Mouse (Mus musculus): ENCODE measurements around the gene Fam69a.

DNA sequence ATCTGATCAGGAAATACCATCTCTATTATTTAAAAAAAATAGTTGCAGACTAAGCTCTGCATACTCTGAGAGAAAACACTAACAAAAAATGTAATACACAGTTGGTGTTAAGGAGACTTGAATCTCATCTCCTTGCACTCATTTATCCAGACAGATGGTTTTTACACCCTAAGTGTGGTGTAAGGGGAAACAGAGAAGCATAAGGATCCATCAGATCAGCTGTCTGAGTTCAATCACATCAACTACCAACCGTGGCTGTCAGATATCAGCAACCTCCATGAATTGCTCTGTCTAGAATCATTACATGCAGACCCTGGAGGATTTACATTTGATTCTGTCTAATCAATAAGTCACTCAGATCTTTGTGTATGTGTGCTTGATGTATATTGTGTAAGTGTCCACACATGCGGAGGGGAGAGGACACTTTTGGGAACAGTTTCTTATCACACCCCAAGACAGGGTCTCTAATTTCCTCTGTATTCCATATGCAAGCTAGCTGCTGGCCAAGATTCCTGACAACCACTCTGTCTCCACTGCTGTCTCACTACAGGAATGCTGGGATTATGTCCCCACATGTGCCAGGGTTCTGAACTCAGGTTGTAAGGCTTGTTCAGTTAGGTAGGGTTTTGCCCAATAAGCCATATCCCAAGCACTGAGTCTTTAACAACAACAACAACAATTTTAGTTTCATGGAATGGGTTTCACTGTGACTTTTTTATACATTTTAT lies 22.7 kb downstream of the Fam69a start:
- TF ChIP-seq GATA1 (IDR thresholded peaks at IDR 0.05; ENCODE audit: borderline replicate concordance, low read length) (no peak), FLI1 (IDR thresholded peaks at IDR 0.05; ENCODE audit: low read length) (no peak)
